Mouse (Mus musculus) embryonic facial prominence, embryonic 10.5 days (tissue): ENCODE results near the gene Armc9. TPM values are rescaled to one million over a fixed set of nuclear protein-coding genes. Genes with fewer than 3 reads are reported as not detected.
A peak's percentile ranks its signal among the peaks of the same experiment; 100 is the strongest.

ENCODE experiments used
- DNase-seq: peaks from one replicate; pipeline ENCODE4 v3.0.0-alpha.2; 2017; ENCODE audit warnings: low spot score
- H3K27ac ChIP-seq: fragments of 300-500 bp; sonication (generic); replicated peaks from 2 replicates; pipeline ENCODE4 v1.5.1; 2016; ENCODE audit warnings: mild to moderate bottlenecking
- H3K27me3 ChIP-seq: fragments of 300-500 bp; sonication (generic); replicated peaks from 2 replicates; pipeline ENCODE4 v1.6.1; 2016; ENCODE audit warnings: low read depth, mild to moderate bottlenecking; ENCODE audit not compliant: poor library complexity, severe bottlenecking
- H3K36me3 ChIP-seq: fragments of 300-500 bp; sonication (generic); replicated peaks from 2 replicates; pipeline ENCODE4 v1.6.1; 2016; ENCODE audit warnings: mild to moderate bottlenecking, moderate library complexity
- H3K4me1 ChIP-seq: fragments of 300-500 bp; sonication (generic); 2 replicates; pipeline ENCODE4 v1.6.1; 2016
- H3K4me3 ChIP-seq: fragments of 300-500 bp; sonication (generic); 2 replicates; pipeline ENCODE4 v1.5.1; 2016; ENCODE audit warnings: mild to moderate bottlenecking, moderate library complexity
- H3K9me3 ChIP-seq: fragments of 300-500 bp; sonication (generic); 2 replicates; pipeline ENCODE4 v1.6.1; 2016; ENCODE audit warnings: mild to moderate bottlenecking
- WGBS: fragments of 180-500 bp; shearing (Covaris S2); methylation state at CpG from one replicate; pipeline ENCODE4 v1.1.7; 2016; 5-methylcytosine and 5-hydroxymethylcytosine counted together
- polyA plus RNA-seq: library from polyadenylated mRNA; unstranded; fragments of >200 nt; fragmentation: Nextera tagmentation; extraction: Ambion mirVana; gene quantifications from 2 replicates; pipeline ENCODE4 v1.2.1, GENCODE M21; 2016

The Armc9 gene
- polyA plus RNA-seq, 1 experiment from 2014 or later: 35.8 TPM

GRCm38 (mm10) chr1:86265060-86265459 is 110.5 kb downstream of the Armc9 start:
- WGBS: 70% methylated on average over 3 of the region's 3 CpGs

GRCm38 (mm10) chr1:86268492-86269189 is 114.1 kb downstream of the Armc9 start:
- H3K9me3 ChIP-seq: no peaks in the 10 kb centered on the region
- no peaks in the 10 kb centered on the region for H3K36me3 ChIP-seq
- no peak overlapping the region for H3K4me3 ChIP-seq
- 0 out of 2 replicates have a peak, but pooled peaks cover 2% of the 10 kb centered on the region for H3K4me1 ChIP-seq
- H3K27me3 ChIP-seq: no peaks in the 10 kb centered on the region
- no peak for DNase-seq
- H3K27ac ChIP-seq: no peak overlapping the region
- 90% methylated on average over 9 of the region's 9 CpGs for WGBS

More at GRCm38 (mm10) chr1:86265060-86265459, 110.5 kb downstream of the Armc9 start:
- Histone ChIP-seq H3K4me3 (no peak overlapping the region), H3K36me3 (no peaks in the 10 kb centered on the region), H3K27ac (no peak overlapping the region), H3K4me1 (0 out of 2 replicates have a peak, but pooled peaks cover 5% of the 10 kb centered on the region), H3K9me3 (no peaks in the 10 kb centered on the region), H3K27me3 (no peaks in the 10 kb centered on the region)
- DNase-seq: no peak

- Histone ChIP-seq H3K27ac (no peak overlapping the region), H3K27me3 (no peaks in the 10 kb centered on the region), H3K9me3 (no peaks in the 10 kb centered on the region), H3K4me3 (no peak overlapping the region), H3K4me1 (no peaks in the 10 kb centered on the region), H3K36me3 (no peaks in the 10 kb centered on the region)
- 76% methylated on average over 4 of the region's 4 CpGs for WGBS
- no peak for DNase-seq
Measured at GRCm38 (mm10) chr1:86269190-86269508, 114.6 kb downstream of the Armc9 start.

- Histone ChIP-seq H3K27ac (no peak overlapping the region), H3K4me3 (no peak overlapping the region), H3K36me3 (no peaks in the 10 kb centered on the region), H3K27me3 (no peaks in the 10 kb centered on the region), H3K9me3 (no peaks in the 10 kb centered on the region), H3K4me1 (no peaks in the 10 kb centered on the region)
- no peak for DNase-seq
- 74% methylated on average over 6 of the region's 6 CpGs for WGBS
Measured at GRCm38 (mm10) chr1:86271707-86272106, 117.1 kb downstream of the Armc9 start.

GRCm38 (mm10) chr1:86277055-86277454 is 122.5 kb downstream of the Armc9 start:
- Histone ChIP-seq H3K9me3 (no peaks in the 10 kb centered on the region), H3K4me3 (no peak overlapping the region), H3K27ac (no peak overlapping the region), H3K27me3 (no peaks in the 10 kb centered on the region), H3K4me1 (peaks cover 8% of the 10 kb centered on the region), H3K36me3 (no peaks in the 10 kb centered on the region)
- DNase-seq: no peak
- 88% methylated on average over 5 of the region's 5 CpGs for WGBS

GRCm38 (mm10) chr1:86281781-86282536 is 127.4 kb downstream of the Armc9 start:
- Histone ChIP-seq H3K4me1 (peaks cover 8% of the 10 kb centered on the region), H3K9me3 (no peaks in the 10 kb centered on the region), H3K27me3 (no peaks in the 10 kb centered on the region), H3K27ac (no peak overlapping the region), H3K4me3 (no peak overlapping the region), H3K36me3 (no peaks in the 10 kb centered on the region)
- no peak for DNase-seq
- WGBS: 89% methylated on average over 11 of the region's 11 CpGs

GRCm38 (mm10) chr1:86284101-86284500 is 129.5 kb downstream of the Armc9 start:
- Histone ChIP-seq H3K27me3 (no peaks in the 10 kb centered on the region), H3K4me3 (no peak overlapping the region), H3K9me3 (no peaks in the 10 kb centered on the region), H3K36me3 (no peaks in the 10 kb centered on the region), H3K27ac (no peak overlapping the region), H3K4me1 (no peaks in the 10 kb centered on the region)
- DNase-seq: no peak
- 89% methylated on average over 5 of the region's 5 CpGs for WGBS

GRCm38 (mm10) chr1:86285295-86285694 is 130.7 kb downstream of the Armc9 start:
- WGBS: 81% methylated on average over 6 of the region's 6 CpGs

GRCm38 (mm10) chr1:86287473-86287872 is 132.9 kb downstream of the Armc9 start:
- no peaks in the 10 kb centered on the region for H3K36me3 ChIP-seq
- no peak overlapping the region for H3K27ac ChIP-seq
- no peaks in the 10 kb centered on the region for H3K27me3 ChIP-seq
- H3K4me1 ChIP-seq: no peaks in the 10 kb centered on the region
- H3K9me3 ChIP-seq: no peaks in the 10 kb centered on the region
- WGBS: 88% methylated on average over 4 of the region's 4 CpGs
- no peak for DNase-seq
- H3K4me3 ChIP-seq: no peak overlapping the region

More at GRCm38 (mm10) chr1:86285295-86285694, 130.7 kb downstream of the Armc9 start:
- Histone ChIP-seq H3K36me3 (no peaks in the 10 kb centered on the region), H3K27ac (no peak overlapping the region), H3K4me1 (no peaks in the 10 kb centered on the region), H3K9me3 (no peaks in the 10 kb centered on the region), H3K4me3 (no peak overlapping the region), H3K27me3 (no peaks in the 10 kb centered on the region)
- DNase-seq: no peak

- WGBS: 67% methylated on average over 3 of the region's 3 CpGs
- Histone ChIP-seq H3K4me3 (no peak overlapping the region), H3K27me3 (no peaks in the 10 kb centered on the region), H3K4me1 (peaks cover 12% of the 10 kb centered on the region; the same call in 1 of the 2 replicates), H3K9me3 (no peaks in the 10 kb centered on the region), H3K36me3 (no peaks in the 10 kb centered on the region), H3K27ac (no peak overlapping the region)
- DNase-seq: no peak
Measured at GRCm38 (mm10) chr1:86290452-86290851, 135.9 kb downstream of the Armc9 start.

GRCm38 (mm10) chr1:86293091-86293490 is 138.5 kb downstream of the Armc9 start:
- H3K27me3 ChIP-seq: peaks cover 17% of the 10 kb centered on the region
- DNase-seq: no peak
- H3K4me1 ChIP-seq: peaks cover 12% of the 10 kb centered on the region; the same call in 1 of the 2 replicates
- 89% methylated on average over 3 of the region's 3 CpGs for WGBS
- no peaks in the 10 kb centered on the region for H3K36me3 ChIP-seq
- H3K4me3 ChIP-seq: no peak overlapping the region
- no peaks in the 10 kb centered on the region for H3K9me3 ChIP-seq
- H3K27ac ChIP-seq: no peak overlapping the region

- Histone ChIP-seq H3K4me1 (peaks cover 12% of the 10 kb centered on the region; the same call in 1 of the 2 replicates), H3K36me3 (no peaks in the 10 kb centered on the region), H3K27me3 (peaks cover 19% of the 10 kb centered on the region), H3K4me3 (no peak overlapping the region), H3K9me3 (no peaks in the 10 kb centered on the region), H3K27ac (no peak overlapping the region)
- DNase-seq: no peak
- 89% methylated on average over 5 of the region's 5 CpGs for WGBS
Measured at GRCm38 (mm10) chr1:86293868-86294267, 139.3 kb downstream of the Armc9 start.

GRCm38 (mm10) chr1:86294472-86294871 is 139.9 kb downstream of the Armc9 start:
- DNase-seq: peak; percentile 20
- Histone ChIP-seq H3K4me1 (peaks cover 12% of the 10 kb centered on the region; the same call in 1 of the 2 replicates), H3K4me3 (no peak overlapping the region), H3K27ac (no peak overlapping the region), H3K36me3 (no peaks in the 10 kb centered on the region), H3K27me3 (peaks cover 19% of the 10 kb centered on the region), H3K9me3 (no peaks in the 10 kb centered on the region)
- WGBS: 12% methylated on average over 4 of the region's 4 CpGs
